Mouse (Mus musculus): ENCODE measurements around the gene Rdh13. TPM values are rescaled to one million over a fixed set of nuclear protein-coding genes. Genes with fewer than 3 reads are reported as not detected.
A peak's percentile ranks its signal among the peaks of the same experiment; 100 is the strongest.
"Not testable (repeated sequence)": the region's sequence is repeated elsewhere in the genome, so short reads cannot be mapped to it uniquely, and the experiment has no call there.

Gene Rdh13
- polyA plus RNA-seq, 1 experiment: 16.1 TPM

GRCm38 (mm10) chr7:4440549-4440948 lies 4.9 kb downstream of the Rdh13 start:
- DNase-seq (ENCODE audit: low read depth, low spot score): no peak
- 90% methylated on average over 10 of the region's 10 CpGs for WGBS

GRCm38 (mm10) chr7:4437721-4438120 lies 7.7 kb downstream of the Rdh13 start:
- WGBS: 87% methylated on average over 2 of the region's 2 CpGs
- DNase-seq (ENCODE audit: low read depth, low spot score): no peak

GRCm38 (mm10) chr7:4432026-4432425 lies 13.4 kb downstream of the Rdh13 start:
- DNase-seq (ENCODE audit: low read depth, low spot score): no peak

GRCm38 (mm10) chr7:4431548-4431947 lies 13.9 kb downstream of the Rdh13 start:
- 81% methylated on average over 6 of the region's 6 CpGs for WGBS

More at GRCm38 (mm10) chr7:4432026-4432425, 13.4 kb downstream of the Rdh13 start:
- WGBS: 89% methylated on average over 8 of the region's 8 CpGs

GRCm38 (mm10) chr7:4430246-4430844 lies 15.1 kb downstream of the Rdh13 start:
- WGBS: 94% methylated on average over 9 of the region's 9 CpGs

More at GRCm38 (mm10) chr7:4431548-4431947, 13.9 kb downstream of the Rdh13 start:
- DNase-seq (ENCODE audit: low read depth, low spot score): peak; percentile 52

GRCm38 (mm10) chr7:4427161-4427912 lies 18.1 kb downstream of the Rdh13 start:
- DNase-seq (ENCODE audit: low read depth, low spot score): peak; percentile 86
- WGBS: 70% methylated on average over 7 of the region's 7 CpGs

More at GRCm38 (mm10) chr7:4430246-4430844, 15.1 kb downstream of the Rdh13 start:
- DNase-seq (ENCODE audit: low read depth, low spot score): no peak

GRCm38 (mm10) chr7:4420230-4420629 lies 25.2 kb downstream of the Rdh13 start:
- DNase-seq (ENCODE audit: low read depth, low spot score): no peak
- 54% methylated on average over 4 of the region's 4 CpGs for WGBS

- no peak for DNase-seq (ENCODE audit: low read depth, low spot score)
- WGBS: 87% methylated on average over 6 of the region's 6 CpGs
Measured at GRCm38 (mm10) chr7:4419681-4420080, 25.8 kb downstream of the Rdh13 start.

- DNase-seq (ENCODE audit: low read depth, low spot score): not testable (repeated sequence)
- 98% methylated on average over 15 of the region's 15 CpGs for WGBS
Measured at GRCm38 (mm10) chr7:4412406-4412805, 33.0 kb downstream of the Rdh13 start.

- WGBS: 61% methylated on average over 1 of the region's 1 CpGs
- peak; percentile 53 for DNase-seq (ENCODE audit: low read depth, low spot score)
Measured at GRCm38 (mm10) chr7:4397730-4398129, 47.7 kb downstream of the Rdh13 start, which contains the start of gene Gp6. Gene Gp6 (minus strand): TSS chr7:4397744.

Other genes starting within 250 kb of the Rdh13 start
- 0.69 and 1.2 TPM in 2 replicates for gene Lilra5, start 207.9 kb downstream of the Rdh13 start, polyA plus RNA-seq (2012; rRNA removed)
- 0.19 and 0.29 TPM in 2 replicates for gene Ncr1, start 107.9 kb downstream of the Rdh13 start, polyA plus RNA-seq (2012; rRNA removed)
- gene Gp6, start 47.9 kb downstream of the Rdh13 start, polyA plus RNA-seq (2012; rRNA removed): 0.04 TPM in 1 of 2 replicates, not detected in the other
- gene Eps8l1, start 15.0 kb upstream of the Rdh13 start, polyA plus RNA-seq (2012; rRNA removed): 0.81 and 1.7 TPM in 2 replicates
- gene Ppp1r12c, start 56.0 kb upstream of the Rdh13 start, polyA plus RNA-seq (2012; rRNA removed): 42.8 and 51.7 TPM in 2 replicates
- 0.74 and 1.7 TPM in 2 replicates for gene Tnnt1, start 70.7 kb upstream of the Rdh13 start, polyA plus RNA-seq (2012; rRNA removed)
- gene Tnni3, start 78.6 kb upstream of the Rdh13 start, polyA plus RNA-seq (2012; rRNA removed): 1.5 and 1.9 TPM in 2 replicates
- gene Dnaaf3, start 86.8 kb upstream of the Rdh13 start, polyA plus RNA-seq (2012; rRNA removed): 2.4 and 3.5 TPM in 2 replicates
- 4.5 and 5.3 TPM in 2 replicates for gene Syt5, start 101.9 kb upstream of the Rdh13 start, polyA plus RNA-seq (2012; rRNA removed)
- gene Ptprh, start 158.4 kb upstream of the Rdh13 start, polyA plus RNA-seq (2012; rRNA removed): 85.7 and 191 TPM in 2 replicates
- 72.9 and 162 TPM in 2 replicates for gene Tmem86b, start 185.8 kb upstream of the Rdh13 start, polyA plus RNA-seq (2012; rRNA removed)
- gene Ppp6r1, start 213.4 kb upstream of the Rdh13 start, polyA plus RNA-seq (2012; rRNA removed): 104 and 150 TPM in 2 replicates
- 32.7 and 34.4 TPM in 2 replicates for gene Hspbp1, start 239.4 kb upstream of the Rdh13 start, polyA plus RNA-seq (2012; rRNA removed)
- 1.7 and 2.3 TPM in 2 replicates for gene Brsk1, start 245.0 kb upstream of the Rdh13 start, polyA plus RNA-seq (2012; rRNA removed)